Mouse (Mus musculus): ENCODE measurements at regions not wholly inside any gene's neighbourhood (a gene's known extent, or its start where the extent isn't known, plus 50 kb on each side); places are given as distances from the start of the nearest gene placed in this dataset.

DNA sequence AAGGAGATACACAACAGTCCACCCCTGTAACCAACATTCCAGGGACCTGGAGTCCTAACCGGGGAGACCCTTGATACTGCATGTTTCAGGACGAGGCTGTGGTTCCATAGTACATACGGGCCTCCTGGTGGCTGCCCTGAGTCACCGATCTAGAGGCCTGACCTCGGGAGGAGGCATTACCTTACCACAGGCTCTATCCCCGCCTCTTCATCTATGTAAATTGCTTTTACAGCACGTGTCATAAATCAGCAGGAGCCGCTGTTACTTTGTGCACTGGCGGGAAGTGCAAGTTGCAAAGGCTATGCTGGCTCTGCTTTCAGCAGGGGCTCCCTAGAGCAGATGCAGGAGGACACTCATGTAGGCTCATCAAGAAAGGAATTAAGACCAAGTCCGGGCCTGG lies 178.0 kb upstream of the Spdye4c start:
- H3K4me3 ChIP-seq (ENCODE audit: inconsistent target), result no peak overlapping the region
- H3K79me2 ChIP-seq (ENCODE audit: inconsistent target), result peaks cover 97% of the 10 kb centered on the region; the same call in 1 of the 2 replicates
- H3K36me3 ChIP-seq (ENCODE audit: inconsistent target), result no peaks in the 10 kb centered on the region
- WGBS (ENCODE audit: missing documents), result 27% methylated on average over 10 of the region's 10 CpGs
- no peak overlapping the region for H3K27ac ChIP-seq

DNA sequence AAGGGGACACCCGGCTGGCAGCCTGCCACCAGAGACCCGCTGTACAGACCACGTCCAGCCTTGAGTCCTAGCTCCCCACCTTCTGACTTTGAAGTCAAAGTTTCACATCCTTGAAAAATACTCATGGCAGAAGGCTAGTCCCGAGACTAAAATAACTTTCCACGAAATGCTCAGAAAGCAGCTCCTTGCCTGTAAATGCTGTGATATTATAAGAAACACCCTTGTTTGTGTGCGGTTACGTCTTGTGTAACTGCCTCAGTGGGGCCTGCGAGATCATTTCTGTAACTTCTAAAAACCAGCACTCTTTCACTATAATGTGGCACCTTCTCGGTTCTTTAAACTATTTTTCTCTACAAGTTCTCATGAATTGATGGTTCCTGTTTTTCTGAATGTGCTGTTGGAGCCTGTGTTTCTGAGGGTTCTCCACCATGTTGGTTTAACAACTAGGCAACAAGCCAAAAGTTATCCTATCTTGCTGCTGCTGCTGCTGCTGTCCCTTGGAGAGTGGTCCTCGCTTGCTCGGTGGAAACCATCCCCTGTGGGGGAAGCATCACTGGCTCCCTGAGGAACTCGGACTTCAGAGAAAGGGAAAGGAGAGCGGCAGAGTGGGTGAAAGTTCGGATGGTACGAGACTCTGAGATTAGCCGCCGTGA lies 176.3 kb upstream of the Spdye4c start:
- Histone ChIP-seq H3K79me2 (ENCODE audit: inconsistent target) (peaks cover 97% of the 10 kb centered on the region), H3K36me3 (ENCODE audit: inconsistent target) (no peaks in the 10 kb centered on the region), H3K4me3 (ENCODE audit: inconsistent target) (no peak overlapping the region), H3K27ac (no peak overlapping the region)
- 42% methylated on average over 17 of the region's 17 CpGs for WGBS (ENCODE audit: missing documents)

DNA sequence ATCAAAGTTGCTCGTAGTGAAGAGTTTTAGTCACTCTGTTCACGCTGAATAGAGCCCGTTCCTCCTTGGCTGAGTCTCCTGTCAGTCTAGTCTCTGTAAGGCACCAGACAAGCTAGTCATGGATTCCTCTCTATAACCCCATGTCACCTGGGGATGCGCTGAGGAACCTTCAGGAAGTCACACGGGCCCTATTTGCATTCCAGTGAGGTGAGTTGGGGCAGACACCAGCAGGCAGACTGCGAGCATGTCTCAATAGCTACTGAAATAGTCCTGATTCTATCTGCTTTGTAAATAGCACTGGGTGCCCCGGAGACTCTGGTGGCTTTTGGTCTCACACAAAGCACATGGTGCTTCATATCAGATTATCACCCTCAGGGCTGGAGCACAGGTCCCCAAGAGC lies 174.6 kb upstream of the Spdye4c start:
- Histone ChIP-seq H3K36me3 (ENCODE audit: inconsistent target) (no peaks in the 10 kb centered on the region), H3K79me2 (ENCODE audit: inconsistent target) (peaks cover 97% of the 10 kb centered on the region), H3K4me3 (ENCODE audit: inconsistent target) (no peak overlapping the region), H3K27ac (no peak overlapping the region)
- WGBS (ENCODE audit: missing documents), result 93% methylated on average over 7 of the region's 7 CpGs

DNA sequence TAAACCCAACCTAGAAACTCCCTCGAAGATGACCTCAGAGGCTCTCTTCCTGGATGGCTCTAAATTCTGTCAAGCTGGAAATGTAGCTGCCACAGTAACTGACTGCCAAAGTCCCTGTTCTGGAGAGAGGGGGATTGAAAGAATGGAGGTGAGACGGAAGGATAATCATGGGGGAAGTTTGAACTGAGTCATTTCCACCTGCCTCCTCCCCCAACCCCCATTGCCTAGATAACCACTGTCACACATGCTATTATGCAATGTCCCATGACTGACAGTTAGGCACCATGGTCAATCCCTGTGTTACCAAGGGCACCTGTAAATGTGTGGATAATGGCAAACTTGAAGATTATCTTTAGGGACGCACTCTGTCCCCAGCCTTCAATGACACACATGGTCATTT lies 172.0 kb upstream of the Spdye4c start:
- H3K79me2 ChIP-seq (ENCODE audit: inconsistent target), result peaks cover 97% of the 10 kb centered on the region
- WGBS (ENCODE audit: missing documents), result 60% methylated on average over 3 of the region's 3 CpGs

DNA sequence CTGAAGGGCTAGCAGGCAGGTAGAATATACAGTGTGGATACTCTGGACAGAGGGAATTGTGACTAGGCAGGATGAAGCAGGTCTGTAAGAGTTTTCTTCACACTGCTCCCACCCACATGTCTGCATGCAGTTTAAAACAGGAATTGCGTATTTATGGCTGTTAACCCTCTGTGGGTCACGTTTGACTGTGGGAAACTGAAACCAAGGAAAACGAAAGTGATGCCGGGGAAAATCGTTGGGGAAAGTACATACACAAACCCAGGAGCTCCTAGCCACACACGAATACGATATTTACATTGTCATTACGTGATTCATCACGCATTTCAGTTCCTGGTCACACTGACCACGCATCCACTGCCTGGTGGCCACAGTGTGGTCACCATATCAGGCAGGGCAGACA lies 170.6 kb upstream of the Spdye4c start:
- Histone ChIP-seq H3K27ac (peak overlapping the region; percentile 27), H3K79me2 (ENCODE audit: inconsistent target) (peaks cover 100% of the 10 kb centered on the region), H3K4me3 (ENCODE audit: inconsistent target) (peak overlapping the region; percentile 10; the same call in 1 of the 2 replicates), H3K36me3 (ENCODE audit: inconsistent target) (no peaks in the 10 kb centered on the region)
- WGBS (ENCODE audit: missing documents), result 28% methylated on average over 10 of the region's 10 CpGs

More for the DNA sequence above, 172.0 kb upstream of the Spdye4c start:
- no peaks in the 10 kb centered on the region for H3K36me3 ChIP-seq (ENCODE audit: inconsistent target)
- H3K27ac ChIP-seq, result no peak overlapping the region
- no peak overlapping the region for H3K4me3 ChIP-seq (ENCODE audit: inconsistent target)

DNA sequence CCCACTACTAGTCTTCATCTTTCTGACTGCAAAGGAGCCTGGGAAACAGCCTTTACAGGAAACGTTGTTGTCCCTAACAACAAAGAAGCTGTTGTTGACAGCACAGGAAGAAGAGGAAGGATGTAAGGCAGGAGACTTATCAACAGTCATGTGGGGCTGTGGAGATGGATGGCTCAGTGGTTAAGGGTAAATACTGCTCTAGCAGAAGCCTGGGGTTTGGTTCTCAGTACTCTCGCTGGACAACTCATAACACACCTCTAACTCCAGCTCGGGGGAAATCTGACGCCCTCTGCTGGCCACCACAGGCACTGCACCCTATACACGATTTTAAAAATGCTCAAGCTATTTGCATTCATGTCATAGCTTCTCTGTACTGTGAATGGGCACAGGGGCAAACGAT lies 168.3 kb upstream of the Spdye4c start:
- H3K4me3 ChIP-seq (ENCODE audit: inconsistent target), result no peak overlapping the region
- H3K27ac ChIP-seq, result no peak overlapping the region
- H3K79me2 ChIP-seq (ENCODE audit: inconsistent target), result peaks cover 100% of the 10 kb centered on the region
- no peaks in the 10 kb centered on the region for H3K36me3 ChIP-seq (ENCODE audit: inconsistent target)
- WGBS (ENCODE audit: missing documents), result 38% methylated on average over 6 of the region's 6 CpGs

DNA sequence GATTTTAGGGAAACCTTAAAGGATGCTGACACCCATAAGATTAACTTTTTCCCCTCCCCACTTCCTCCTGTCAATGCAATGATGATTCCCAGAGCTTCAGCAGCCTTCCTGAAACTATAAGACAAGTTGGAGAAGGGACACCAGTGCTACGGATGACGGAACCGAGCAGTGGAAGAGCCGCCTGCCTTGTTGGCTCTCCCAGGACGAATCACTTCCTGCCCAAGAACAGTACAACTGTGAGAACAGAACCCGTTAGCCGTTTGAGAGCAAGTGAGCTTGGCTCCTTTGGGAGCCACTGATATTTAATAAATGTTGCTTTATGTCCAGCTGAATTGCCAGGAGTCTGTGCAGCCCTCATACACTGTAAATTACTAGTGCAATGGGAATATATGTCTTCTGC lies 166.8 kb upstream of the Spdye4c start:
- H3K79me2 ChIP-seq (ENCODE audit: inconsistent target), result peaks cover 94% of the 10 kb centered on the region
- H3K36me3 ChIP-seq (ENCODE audit: inconsistent target), result no peaks in the 10 kb centered on the region
- H3K27ac ChIP-seq, result no peak overlapping the region
- H3K4me3 ChIP-seq (ENCODE audit: inconsistent target), result no peak overlapping the region
- WGBS (ENCODE audit: missing documents), result 49% methylated on average over 7 of the region's 7 CpGs

DNA sequence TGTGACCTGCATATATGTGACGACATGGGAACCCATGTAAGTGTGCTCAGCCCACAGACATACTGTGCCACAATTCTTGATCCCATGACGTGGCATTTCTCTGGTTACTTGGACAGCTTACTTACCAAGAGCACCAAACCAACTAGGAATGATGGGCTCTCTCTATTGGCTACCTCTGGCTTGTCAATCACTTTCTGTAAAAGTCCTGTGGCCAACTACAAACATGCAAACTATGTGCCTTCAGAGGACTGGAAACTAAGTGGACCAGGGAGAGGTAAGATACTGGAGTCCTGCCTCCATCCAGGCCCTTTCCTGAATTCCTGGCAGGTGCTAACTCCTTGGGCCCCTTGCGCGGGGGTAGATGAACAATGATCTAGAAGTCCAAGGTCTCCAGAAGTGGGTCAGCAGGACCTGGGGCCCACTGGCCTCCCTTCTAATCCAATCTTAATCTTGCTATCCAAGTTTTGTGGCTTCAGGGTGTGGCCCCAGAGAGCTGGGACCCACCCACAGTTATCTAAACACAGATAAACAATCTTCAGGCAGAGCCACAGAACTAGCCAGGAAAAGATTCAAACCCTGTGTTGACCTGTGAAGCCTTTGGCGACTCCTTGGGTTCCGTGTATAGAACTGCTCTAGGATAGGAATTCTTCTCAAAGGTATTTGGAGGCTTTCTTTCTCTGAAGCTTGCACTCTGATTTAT lies 163.7 kb upstream of the Spdye4c start:
- Histone ChIP-seq H3K27ac (peak overlapping the region; percentile 95), H3K79me2 (ENCODE audit: inconsistent target) (peaks cover 63% of the 10 kb centered on the region), H3K4me3 (ENCODE audit: inconsistent target) (peak overlapping the region; percentile 70), H3K36me3 (ENCODE audit: inconsistent target) (no peaks in the 10 kb centered on the region)
- 75% methylated on average over 6 of the region's 6 CpGs for WGBS (ENCODE audit: missing documents)

DNA sequence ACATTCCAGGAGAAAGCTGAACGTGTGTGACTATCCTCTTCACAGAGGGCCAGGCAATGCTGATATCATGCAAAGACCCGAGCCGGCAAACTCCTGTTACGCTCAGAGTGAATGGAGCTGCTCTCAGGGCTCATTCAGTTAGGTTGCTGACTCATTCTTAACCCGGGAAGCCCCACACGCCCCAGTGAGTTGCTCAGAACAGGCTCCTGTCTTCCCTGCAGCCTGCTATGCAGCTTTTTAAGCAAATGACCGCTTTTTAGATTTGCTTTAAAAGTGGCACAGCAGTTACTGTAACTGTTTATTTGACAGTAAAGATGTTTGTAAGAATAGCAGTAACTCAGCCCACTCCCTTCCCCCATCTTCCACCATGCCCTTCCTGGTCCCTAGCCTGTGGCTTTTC lies 162.9 kb upstream of the Spdye4c start:
- WGBS (ENCODE audit: missing documents), result 0% methylated on average over 7 of the region's 7 CpGs
- Histone ChIP-seq H3K36me3 (ENCODE audit: inconsistent target) (no peaks in the 10 kb centered on the region), H3K79me2 (ENCODE audit: inconsistent target) (peaks cover 55% of the 10 kb centered on the region), H3K27ac (peak overlapping the region; percentile 95), H3K4me3 (ENCODE audit: inconsistent target) (peak overlapping the region; percentile 70)

DNA sequence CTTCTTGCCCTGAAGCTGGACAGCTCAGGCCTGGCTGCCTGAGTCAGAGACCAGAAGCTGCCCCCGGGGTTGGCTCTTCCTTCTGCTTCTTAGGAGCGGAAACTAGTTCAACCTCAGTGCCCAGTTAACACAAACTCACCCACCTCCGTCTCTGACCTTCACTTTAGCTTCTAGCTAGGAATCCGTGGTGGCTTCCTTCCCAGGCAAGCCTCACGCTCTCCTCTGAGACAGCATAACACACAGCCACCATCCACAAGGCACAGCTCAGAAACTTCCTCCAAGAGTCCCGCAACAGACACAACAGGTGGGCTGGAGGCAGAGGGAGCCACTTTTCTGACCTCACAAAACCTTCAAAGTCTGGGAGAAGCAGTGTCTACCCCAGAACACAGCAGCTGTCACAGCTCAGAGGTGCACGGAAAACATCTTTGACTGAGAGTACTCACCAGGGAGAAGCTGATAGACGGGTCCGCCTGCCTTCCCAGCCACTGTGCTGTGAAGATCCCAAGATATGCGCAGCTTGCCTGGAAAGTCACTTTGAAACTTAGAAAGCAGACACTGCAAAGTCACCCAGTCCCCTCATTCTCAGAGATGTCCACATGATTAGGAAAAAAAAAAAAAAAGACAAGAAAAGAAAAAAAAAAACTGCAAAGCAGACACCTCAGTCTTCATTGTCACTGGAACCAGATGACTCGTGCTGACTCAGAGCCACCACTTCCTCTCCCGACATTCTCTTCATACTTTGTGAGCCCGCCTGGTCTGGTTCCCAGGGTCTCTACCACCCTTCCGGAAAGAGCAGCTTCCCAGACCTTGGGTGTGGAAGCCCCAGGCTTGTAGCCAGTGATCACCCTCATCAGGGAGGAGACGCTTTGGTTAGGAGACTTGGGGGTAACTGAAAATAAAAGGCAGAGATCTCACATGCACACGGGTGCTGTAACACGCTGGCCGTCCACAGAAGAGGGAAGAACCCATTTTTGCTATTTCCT lies 162.1 kb upstream of the Spdye4c start:
- peak overlapping the region; percentile 70 for H3K4me3 ChIP-seq (ENCODE audit: inconsistent target)
- no peaks in the 10 kb centered on the region for H3K36me3 ChIP-seq (ENCODE audit: inconsistent target)
- peak overlapping the region; percentile 95 for H3K27ac ChIP-seq
- H3K79me2 ChIP-seq (ENCODE audit: inconsistent target), result peaks cover 47% of the 10 kb centered on the region
- under 1% methylated on average over 18 of the region's 18 CpGs for WGBS (ENCODE audit: missing documents)

DNA sequence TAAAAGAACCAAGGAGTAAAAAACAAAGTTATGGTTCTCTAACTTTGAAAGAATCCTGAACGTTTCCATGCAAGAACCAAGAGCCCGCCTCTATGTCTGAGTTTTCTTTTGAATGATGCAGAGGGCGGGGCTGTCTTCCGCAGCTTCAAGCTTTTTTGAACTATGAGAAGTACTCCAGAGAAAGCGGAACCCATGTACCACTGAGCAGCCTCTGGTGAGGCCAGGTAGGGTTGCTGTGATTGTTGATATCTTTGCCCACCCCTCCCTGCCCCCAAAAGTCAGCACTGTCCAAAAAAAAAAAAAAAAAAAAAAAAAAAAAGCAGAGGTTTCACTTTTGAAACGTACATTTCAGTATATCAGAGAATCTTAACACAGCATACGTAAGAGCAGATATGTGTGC lies 161.2 kb upstream of the Spdye4c start:
- 10% methylated on average over 7 of the region's 7 CpGs for WGBS (ENCODE audit: missing documents)
- H3K4me3 ChIP-seq (ENCODE audit: inconsistent target), result peak overlapping the region; percentile 70
- peak overlapping the region; percentile 95 for H3K27ac ChIP-seq
- no peaks in the 10 kb centered on the region for H3K36me3 ChIP-seq (ENCODE audit: inconsistent target)
- peaks cover 39% of the 10 kb centered on the region for H3K79me2 ChIP-seq (ENCODE audit: inconsistent target)

DNA sequence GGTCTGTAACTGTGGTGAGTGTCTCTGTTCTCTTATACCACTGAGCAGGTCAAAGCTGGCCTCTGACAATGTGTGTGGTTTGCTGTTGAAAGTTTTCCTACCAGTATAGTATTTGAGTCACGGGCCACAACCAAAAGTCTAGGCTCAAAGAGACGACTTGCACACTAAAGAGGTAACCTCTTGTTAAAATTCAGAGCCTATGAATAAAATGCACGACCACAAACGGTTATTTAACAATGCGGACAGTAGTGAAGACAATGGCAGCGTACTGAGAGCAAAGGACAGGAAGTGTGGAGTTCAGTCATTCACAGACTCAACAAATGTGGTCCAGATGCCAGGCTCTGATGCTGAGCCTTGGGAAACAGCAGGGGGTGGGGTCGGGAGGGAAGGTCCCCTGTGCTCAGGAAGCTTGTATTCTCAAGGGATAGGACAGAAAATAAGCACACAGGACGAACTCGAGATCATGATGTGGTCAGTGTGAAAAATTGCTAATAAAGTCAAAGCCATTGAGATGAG lies 160.2 kb upstream of the Spdye4c start:
- whole genome bisulfite sequencing (ENCODE audit: missing documents), result 72% methylated on average over 9 of the region's 9 CpGs

DNA sequence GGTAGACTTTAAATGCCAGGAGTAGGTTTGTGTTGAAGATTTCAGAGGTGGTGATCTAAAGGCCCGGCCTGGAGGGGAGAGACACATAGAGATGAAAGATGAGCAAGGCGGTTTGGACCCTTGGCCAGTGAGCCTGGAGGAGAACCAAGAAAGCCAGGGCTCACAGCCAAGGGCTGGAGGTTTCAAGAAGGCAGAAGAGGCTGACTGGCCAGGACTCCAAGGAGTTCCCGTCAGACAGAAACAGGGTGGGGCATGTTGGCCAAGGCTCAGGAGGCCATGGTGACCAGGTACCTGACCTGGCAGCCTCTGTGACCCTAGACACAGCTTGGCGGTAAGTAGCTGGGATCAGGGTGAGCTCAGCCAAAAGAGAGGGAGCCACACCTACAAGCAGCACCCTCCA lies 159.3 kb upstream of the Spdye4c start:
- H3K79me2 ChIP-seq (ENCODE audit: inconsistent target), result peaks cover 19% of the 10 kb centered on the region
- H3K36me3 ChIP-seq (ENCODE audit: inconsistent target), result no peaks in the 10 kb centered on the region
- H3K27ac ChIP-seq, result no peak overlapping the region
- H3K4me3 ChIP-seq (ENCODE audit: inconsistent target), result no peak overlapping the region
- 96% methylated on average over 4 of the region's 4 CpGs for WGBS (ENCODE audit: missing documents)

More for the DNA sequence above, 160.2 kb upstream of the Spdye4c start:
- H3K27ac ChIP-seq, result no peak overlapping the region
- H3K36me3 ChIP-seq (ENCODE audit: inconsistent target), result no peaks in the 10 kb centered on the region
- no peak overlapping the region for H3K4me3 ChIP-seq (ENCODE audit: inconsistent target)
- peaks cover 28% of the 10 kb centered on the region for H3K79me2 ChIP-seq (ENCODE audit: inconsistent target)

DNA sequence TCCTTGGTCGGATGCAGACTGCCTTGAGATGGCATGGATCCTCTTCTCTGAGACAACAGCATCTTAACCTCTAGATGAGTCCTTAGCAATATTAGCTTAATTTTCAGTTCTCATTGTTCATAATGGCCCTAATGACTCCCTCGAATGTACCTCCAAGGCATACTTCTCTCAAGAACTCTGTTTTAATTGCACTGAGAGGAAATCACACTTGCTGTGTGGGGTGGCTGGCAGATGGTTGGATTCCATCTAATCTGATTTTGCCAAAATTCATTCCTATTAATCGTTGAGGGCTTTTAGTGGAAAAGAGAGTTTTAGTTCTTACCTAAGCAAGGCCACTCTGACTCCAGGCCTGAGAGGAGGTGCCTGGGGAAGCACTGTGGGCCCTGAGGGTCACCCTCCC lies 158.3 kb upstream of the Spdye4c start:
- peaks cover 9% of the 10 kb centered on the region for H3K79me2 ChIP-seq (ENCODE audit: inconsistent target)
- H3K4me3 ChIP-seq (ENCODE audit: inconsistent target), result no peak overlapping the region
- H3K36me3 ChIP-seq (ENCODE audit: inconsistent target), result no peaks in the 10 kb centered on the region
- H3K27ac ChIP-seq, result no peak overlapping the region
- 98% methylated on average over 3 of the region's 3 CpGs for WGBS (ENCODE audit: missing documents)

All from macrophage (primary cell).